Mouse (Mus musculus) left cerebral cortex, postnatal 4 days (tissue): ENCODE data around the gene Obscn. TPM values are rescaled to one million over a fixed set of nuclear protein-coding genes. Genes with fewer than 3 reads are reported as not detected.
A peak's percentile ranks its signal among the peaks of the same experiment; 100 is the strongest.

Experiments
- DNase-seq: peaks from one replicate; pipeline ENCODE4 v3.0.0-alpha.2; 2022
- intact Hi-C: fragments of 180-260 bp; cut with DNase I; formaldehyde crosslinking; loops from one replicate; pipeline ENCODE4 v1.15.1; 2025
- microRNA-seq: library from miRNA; unstranded; fragments of <30 nt; microRNA quantifications from one replicate; pipeline ENCODE4 v1.2.0, GENCODE M21; 2022
- total RNA-seq, 2 experiments: library from RNA; stranded (reverse); gene quantifications; 2 replicates each; pipeline ENCODE4 v1.2.3; 2021

Gene Obscn
- total RNA-seq, 2 experiments from 2014 or later = 4.4 to 4.7 TPM

GRCm38 (mm10) chr11:58948542-58949479, 187.4 kb downstream of the Obscn start, which contains the start of gene Hist3h2ba:
TSS of gene Hist3h2ba (plus strand) at chr11:58948920.
- intact Hi-C loops = no loop called here
- DNase-seq = peak; percentile 74

GRCm38 (mm10) chr11:58947798-58948528, 188.2 kb downstream of the Obscn start:
- intact Hi-C loops = no loop called here

DNA sequence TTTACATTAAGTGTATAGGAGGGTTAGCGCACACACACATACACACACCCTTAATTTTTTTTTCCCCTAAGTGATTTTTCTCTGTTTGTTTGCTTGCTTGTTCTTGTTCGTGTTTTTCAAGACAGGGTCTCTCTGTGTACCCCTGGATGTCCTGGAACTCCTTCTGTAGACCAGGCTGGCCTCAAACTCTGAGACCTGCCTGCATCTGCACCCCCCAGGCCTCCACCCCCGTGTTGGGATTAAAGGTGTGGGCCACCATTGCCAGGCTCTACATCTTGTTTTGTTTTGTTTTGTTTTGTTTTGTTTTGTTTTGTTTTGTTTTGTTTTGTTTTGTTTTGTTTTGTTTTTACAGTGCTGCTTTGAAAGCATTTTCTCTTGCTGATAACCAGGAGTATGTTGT, 188.9 kb downstream of the Obscn start:
- intact Hi-C loops = no loop called here
- no peak for DNase-seq

More at GRCm38 (mm10) chr11:58947798-58948528, 188.2 kb downstream of the Obscn start:
- peak; percentile 59 for DNase-seq

Small RNAs within 50 kb of the gene (microRNA-seq; reads per million reads assigned to microRNA genes)
- gene Gm44313 = not detected

Other genes with a start within 250 kb of the Obscn start
- gene Zfp39, start 232.2 kb downstream of the Obscn start, total RNA-seq = 10 to 100 TPM; 11.9 to 12.4 TPM
- under 1 TPM; 0.20 to 0.40 TPM for gene Btnl10, start 218.5 kb downstream of the Obscn start, total RNA-seq
- gene Rnf187, start 197.5 kb downstream of the Obscn start, total RNA-seq = 100 to 1,000 TPM; 386 to 426 TPM
- gene Hist3h2ba, start 187.5 kb downstream of the Obscn start, total RNA-seq = 100 to 1,000 TPM; 299 to 314 TPM
- 100 to 1,000 TPM in 1 of 2 experiments, 10 to 100 TPM in 1; 95.0 to 101 TPM for gene Hist3h2a, start 181.7 kb downstream of the Obscn start, total RNA-seq
- 1 to 10 TPM; 1.8 to 2.0 TPM for gene Trim17, start 181.7 kb downstream of the Obscn start, total RNA-seq
- 10 to 100 TPM; 26.0 to 27.0 TPM for gene Trim11, start 158.3 kb downstream of the Obscn start, total RNA-seq
- 10 to 100 TPM in 1 of 2 experiments, 1 to 10 TPM in 1; 8.9 to 13.1 TPM for gene Iba57, start 27.3 kb upstream of the Obscn start, total RNA-seq
- gene Gjc2, start 46.8 kb upstream of the Obscn start, total RNA-seq = under 1 TPM; 0.86 to 0.89 TPM
- gene Guk1, start 55.8 kb upstream of the Obscn start, total RNA-seq = 100 to 1,000 TPM in 1 of 2 experiments, 10 to 100 TPM in 1; 93.9 to 107 TPM
- 10 to 100 TPM; 28.8 to 33.5 TPM for gene Mrpl55, start 66.1 kb upstream of the Obscn start, total RNA-seq
- 10 to 100 TPM; 15.5 to 18.6 TPM for gene 2310033P09Rik, start 71.9 kb upstream of the Obscn start, total RNA-seq
- 100 to 1,000 TPM; 389 TPM for gene Arf1, start 91.9 kb upstream of the Obscn start, total RNA-seq
- gene Wnt3a, start 154.3 kb upstream of the Obscn start, total RNA-seq = not detected
- gene Wnt9a, start 170.5 kb upstream of the Obscn start, total RNA-seq = 1 to 10 TPM; 3.4 to 4.3 TPM
- gene Prss38, start 239.3 kb upstream of the Obscn start, total RNA-seq = not detected